Mouse (Mus musculus): Measurements from ENCODE around the gene Smyd1. TPM values are rescaled to one million over a fixed set of nuclear protein-coding genes. Genes with fewer than 3 reads are reported as not detected.
"Not testable (repeated sequence)": the region's sequence is repeated elsewhere in the genome, so short reads cannot be mapped to it uniquely, and the experiment has no call there.

The Smyd1 gene
- total RNA-seq (2015) = not detected in 2 replicates
- total RNA-seq (2017) = not detected in 2 replicates

- ATAC-seq (replicated peaks; ENCODE audit: poor library complexity) = no peak
These were observed at the start of gene Smyd1 for GRCm38 (mm10) chr6:71321826-71322283. Smyd1 (minus strand) TSS chr6:71322233.

- ATAC-seq (replicated peaks; ENCODE audit: poor library complexity) = no peak
These were observed 49.1 kb upstream of the Smyd1 start for GRCm38 (mm10) chr6:71371085-71371605.

- ATAC-seq (replicated peaks; ENCODE audit: poor library complexity) = no peak
These were observed 47.4 kb upstream of the Smyd1 start for GRCm38 (mm10) chr6:71369416-71369815.

- no peak for ATAC-seq (replicated peaks; ENCODE audit: poor library complexity)
These were observed 42.0 kb upstream of the Smyd1 start for GRCm38 (mm10) chr6:71363995-71364394.

- ATAC-seq (replicated peaks; ENCODE audit: poor library complexity) = no peak
These were observed 39.2 kb upstream of the Smyd1 start for GRCm38 (mm10) chr6:71361156-71361670.

GRCm38 (mm10) chr6:71360751-71361150 is 38.7 kb upstream of the Smyd1 start:
- no peak for ATAC-seq (replicated peaks; ENCODE audit: poor library complexity)

- no peak for ATAC-seq (replicated peaks; ENCODE audit: poor library complexity)
These were observed 38.2 kb upstream of the Smyd1 start for GRCm38 (mm10) chr6:71360221-71360620.

- no peak for ATAC-seq (replicated peaks; ENCODE audit: poor library complexity)
These were observed 35.5 kb upstream of the Smyd1 start for GRCm38 (mm10) chr6:71357493-71357892.

GRCm38 (mm10) chr6:71353722-71354121 is 31.7 kb upstream of the Smyd1 start:
- no peak for ATAC-seq (replicated peaks; ENCODE audit: poor library complexity)

GRCm38 (mm10) chr6:71352866-71353427 is 30.9 kb upstream of the Smyd1 start:
- ATAC-seq (replicated peaks; ENCODE audit: poor library complexity) = no peak

GRCm38 (mm10) chr6:71352201-71352600 is 30.2 kb upstream of the Smyd1 start:
- ATAC-seq (replicated peaks; ENCODE audit: poor library complexity) = no peak

- no peak for ATAC-seq (replicated peaks; ENCODE audit: poor library complexity)
These were observed 29.2 kb upstream of the Smyd1 start for GRCm38 (mm10) chr6:71351201-71351600.

GRCm38 (mm10) chr6:71348006-71348405 is 26.0 kb upstream of the Smyd1 start:
- no peak for ATAC-seq (replicated peaks; ENCODE audit: poor library complexity)

- no peak for ATAC-seq (replicated peaks; ENCODE audit: poor library complexity)
These were observed 19.1 kb upstream of the Smyd1 start for GRCm38 (mm10) chr6:71341179-71341578.

- ATAC-seq (replicated peaks; ENCODE audit: poor library complexity) = no peak
These were observed 17.3 kb upstream of the Smyd1 start for GRCm38 (mm10) chr6:71339351-71339750.

GRCm38 (mm10) chr6:71338941-71339340 is 16.9 kb upstream of the Smyd1 start:
- no peak for ATAC-seq (replicated peaks; ENCODE audit: poor library complexity)

GRCm38 (mm10) chr6:71337666-71338065 is 15.6 kb upstream of the Smyd1 start:
- no peak for ATAC-seq (replicated peaks; ENCODE audit: poor library complexity)

- ATAC-seq (replicated peaks; ENCODE audit: poor library complexity) = no peak
These were observed 11.7 kb upstream of the Smyd1 start for GRCm38 (mm10) chr6:71333578-71334273.

GRCm38 (mm10) chr6:71333031-71333430 is 11.0 kb upstream of the Smyd1 start:
- ATAC-seq (replicated peaks; ENCODE audit: poor library complexity) = no peak

GRCm38 (mm10) chr6:71332236-71332965 is 10.4 kb upstream of the Smyd1 start:
- no peak for ATAC-seq (replicated peaks; ENCODE audit: poor library complexity)

GRCm38 (mm10) chr6:71331491-71331890 is 9.5 kb upstream of the Smyd1 start:
- not testable (repeated sequence) for ATAC-seq (replicated peaks; ENCODE audit: poor library complexity)

Measured in megakaryocyte progenitor cell, adult 5-6 weeks (primary cell).